Mouse (Mus musculus) CH12.LX (cell line): ENCODE data around the gene Wnt3a. TPM values are rescaled to one million over a fixed set of nuclear protein-coding genes. Genes with fewer than 3 reads are reported as not detected.

Source experiments
- DNase-seq: peaks from one replicate; pipeline ENCODE4 v3.0.0-alpha.2; 2013; ENCODE audit errors: extremely low read depth
- H3K27ac ChIP-seq: 2 replicates; pipeline ENCODE4 v1.5.1; 2012; ENCODE audit warnings: low read depth, mild to moderate bottlenecking, control low read depth, moderate library complexity; ENCODE audit not compliant: insufficient read depth
- H3K27me3 ChIP-seq: replicated peaks from 2 replicates; pipeline ENCODE3; 2012; ENCODE audit warnings: inconsistent platforms
- H3K36me3 ChIP-seq, 2 experiments: replicated peaks in 1 of 2; 2 replicates each; pipeline versions ENCODE3 to v1.6.1; 2012; ENCODE audit warnings: inconsistent platforms in 1 of 2, low read length in 1 of 2, mild to moderate bottlenecking in 1 of 2, mixed read lengths in 1 of 2, moderate library complexity in 1 of 2; ENCODE audit not compliant: control insufficient read depth in 1 of 2, insufficient read depth in 1 of 2
- H3K4me1 ChIP-seq, 2 experiments: 2 replicates each; pipeline ENCODE4 v1.6.1; 2012; ENCODE audit warnings: inconsistent platforms in 1 of 2, moderate library complexity in 1 of 2; ENCODE audit not compliant: insufficient read depth in 2 of 2, control insufficient read depth in 1 of 2
- H3K4me2 ChIP-seq: 2 replicates; pipeline ENCODE4 v1.6.1; 2012; ENCODE audit warnings: low read depth, mild to moderate bottlenecking, control low read depth; ENCODE audit not compliant: poor library complexity, insufficient read depth, severe bottlenecking
- H3K4me3 ChIP-seq, 3 experiments: fragments of 150-350 bp in 1 of 3; sonication (generic) in 1 of 3; replicated peaks in 1 of 3; 2 replicates each; pipeline versions ENCODE3 to v1.5.1; 2011 to 2012; ENCODE audit warnings: low read depth in 2 of 3, low read length in 2 of 3, mild to moderate bottlenecking in 2 of 3, moderate library complexity in 2 of 3, control low read depth in 1 of 3, improper control_type of control experiment in 1 of 3, inconsistent platforms in 1 of 3, mixed read lengths in 1 of 3; ENCODE audit not compliant: poor library complexity in 1 of 3
- H3K79me2 ChIP-seq: replicated peaks from 2 replicates; pipeline ENCODE4 v1.6.1; 2012; ENCODE audit warnings: mild to moderate bottlenecking, moderate library complexity; ENCODE audit not compliant: control insufficient read depth, poor library complexity, insufficient read depth, severe bottlenecking; ENCODE audit errors: extremely low read depth
- H3K9ac ChIP-seq: 2 replicates; pipeline ENCODE4 v1.6.1; 2012; ENCODE audit warnings: low read depth, mild to moderate bottlenecking, control low read depth, moderate library complexity; ENCODE audit not compliant: insufficient read depth
- H3K9me3 ChIP-seq: replicated peaks from 2 replicates; pipeline ENCODE3; 2012; ENCODE audit warnings: low read length, inconsistent platforms, mixed read lengths
- BHLHE40 ChIP-seq: IDR thresholded peaks from 2 replicates; pipeline ENCODE4 v1.6.1; 2011; ENCODE audit warnings: mild to moderate bottlenecking, low read depth, low read length, improper control_type of control experiment
- CHD1 ChIP-seq: IDR thresholded peaks from 2 replicates; pipeline ENCODE4 v1.6.1; 2012; ENCODE audit warnings: low read depth, low read length, improper control_type of control experiment, inconsistent platforms
- CHD2 ChIP-seq: IDR thresholded peaks from 2 replicates; pipeline ENCODE4 v1.6.1; 2011; ENCODE audit warnings: low read length, improper control_type of control experiment
- E2F4 ChIP-seq: IDR thresholded peaks from 2 replicates; pipeline ENCODE4 v1.6.1; 2011; ENCODE audit warnings: low read depth, low read length, improper control_type of control experiment; ENCODE audit not compliant: insufficient replicate concordance
- EP300 ChIP-seq: IDR thresholded peaks from 2 replicates; pipeline ENCODE4 v1.6.1; 2011; ENCODE audit warnings: low read length, improper control_type of control experiment
- ETS1 ChIP-seq: conservative IDR thresholded peaks from 2 replicates; pipeline ENCODE4 v1.6.1; 2012; ENCODE audit warnings: low read depth, mild to moderate bottlenecking, inconsistent platforms, low read length, improper control_type of control experiment, moderate library complexity
- GABPA ChIP-seq: IDR thresholded peaks from 2 replicates; pipeline ENCODE4 v1.6.1; 2012; ENCODE audit warnings: low read depth, low read length, improper control_type of control experiment, inconsistent platforms; ENCODE audit not compliant: insufficient replicate concordance
- HCFC1 ChIP-seq: IDR thresholded peaks from 2 replicates; pipeline ENCODE4 v1.6.1; 2012; ENCODE audit warnings: low read depth, mild to moderate bottlenecking, inconsistent platforms, low read length, improper control_type of control experiment
- IRF4 ChIP-seq: IDR thresholded peaks from 2 replicates; pipeline ENCODE4 v1.6.1; 2014; ENCODE audit warnings: low read depth, mild to moderate bottlenecking, inconsistent platforms, low read length, improper control_type of control experiment
- JUN ChIP-seq: IDR thresholded peaks from 2 replicates; pipeline ENCODE4 v1.6.1; 2011; ENCODE audit warnings: low read depth, mild to moderate bottlenecking, low read length, improper control_type of control experiment, moderate library complexity; ENCODE audit not compliant: insufficient read depth
- JUND ChIP-seq: conservative IDR thresholded peaks from 2 replicates; pipeline ENCODE4 v1.6.1; 2011; ENCODE audit warnings: low read depth, low read length, improper control_type of control experiment
- KAT2A ChIP-seq: IDR thresholded peaks from 2 replicates; pipeline ENCODE4 v1.6.1; 2012; ENCODE audit warnings: low read length, improper control_type of control experiment, inconsistent platforms; ENCODE audit not compliant: insufficient replicate concordance
- MAFK ChIP-seq: IDR thresholded peaks from 2 replicates; pipeline ENCODE4 v1.6.1; 2011; ENCODE audit warnings: low read length, improper control_type of control experiment; ENCODE audit not compliant: insufficient replicate concordance
- MAX ChIP-seq: IDR thresholded peaks from 2 replicates; pipeline ENCODE4 v1.6.1; 2011; ENCODE audit warnings: low read length, improper control_type of control experiment
- MAZ ChIP-seq: IDR thresholded peaks from 2 replicates; pipeline ENCODE4 v1.6.1; 2012; ENCODE audit warnings: low read depth, mild to moderate bottlenecking, inconsistent platforms, low read length, improper control_type of control experiment, moderate library complexity
- MEF2A ChIP-seq: IDR thresholded peaks from 2 replicates; pipeline ENCODE4 v1.6.1; 2014; ENCODE audit warnings: low read depth, mild to moderate bottlenecking, inconsistent platforms, low read length, improper control_type of control experiment, borderline replicate concordance
- MXI1 ChIP-seq: IDR thresholded peaks from 2 replicates; pipeline ENCODE4 v1.6.1; 2011; ENCODE audit warnings: mild to moderate bottlenecking, low read depth, low read length, improper control_type of control experiment
- MYC ChIP-seq: IDR thresholded peaks from 2 replicates; pipeline ENCODE4 v1.6.1; 2011; ENCODE audit warnings: low read depth, mild to moderate bottlenecking, improper control_type of control experiment, low read length
- NELFE ChIP-seq: IDR thresholded peaks from 2 replicates; pipeline ENCODE4 v1.6.1; 2011; ENCODE audit warnings: low read depth, low read length, improper control_type of control experiment
- PAX5 ChIP-seq: IDR thresholded peaks from 2 replicates; pipeline ENCODE4 v1.6.1; 2012; ENCODE audit warnings: low read length, inconsistent platforms, mixed read lengths
- POLR2A ChIP-seq: IDR thresholded peaks from 2 replicates; pipeline ENCODE4 v1.6.1; 2011; ENCODE audit warnings: low read depth, mild to moderate bottlenecking, improper control_type of control experiment, low read length
- RAD21 ChIP-seq: IDR thresholded peaks from 2 replicates; pipeline ENCODE4 v1.6.1; 2011; ENCODE audit warnings: low read depth, mild to moderate bottlenecking, low read length, improper control_type of control experiment, moderate library complexity
- RCOR1 ChIP-seq: conservative IDR thresholded peaks from 2 replicates; pipeline ENCODE4 v1.6.1; 2012; ENCODE audit warnings: low read depth, mild to moderate bottlenecking, inconsistent platforms, low read length, improper control_type of control experiment
- SIN3A ChIP-seq: IDR thresholded peaks from 2 replicates; pipeline ENCODE4 v1.6.1; 2012; ENCODE audit warnings: low read length, improper control_type of control experiment, inconsistent platforms
- SMC3 ChIP-seq: IDR thresholded peaks from 2 replicates; pipeline ENCODE4 v1.6.1; 2011; ENCODE audit warnings: low read depth, low read length, improper control_type of control experiment
- TBP ChIP-seq: conservative IDR thresholded peaks from 2 replicates; pipeline ENCODE4 v1.6.1; 2011; ENCODE audit warnings: low read depth, low read length, improper control_type of control experiment
- TCF12 ChIP-seq: IDR thresholded peaks from 2 replicates; pipeline ENCODE4 v1.6.1; 2014; ENCODE audit warnings: low read depth, mild to moderate bottlenecking, inconsistent platforms, low read length, improper control_type of control experiment
- USF1 ChIP-seq: IDR thresholded peaks from 2 replicates; pipeline ENCODE4 v1.6.1; 2014; ENCODE audit warnings: low read depth, mild to moderate bottlenecking, inconsistent platforms, low read length, improper control_type of control experiment
- ZKSCAN1 ChIP-seq: IDR thresholded peaks from 2 replicates; pipeline ENCODE4 v1.6.1; 2012; ENCODE audit warnings: low read depth, inconsistent platforms, low read length, improper control_type of control experiment, borderline replicate concordance
- ZMIZ1 ChIP-seq: IDR thresholded peaks from 2 replicates; pipeline ENCODE4 v1.6.1; 2012; ENCODE audit warnings: low read depth, mild to moderate bottlenecking, inconsistent platforms, low read length, improper control_type of control experiment
- ZNF384 ChIP-seq: IDR thresholded peaks from 2 replicates; pipeline ENCODE4 v1.6.1; 2012; ENCODE audit warnings: low read depth, low read length, improper control_type of control experiment, inconsistent platforms
- dilution Hi-C: fragments of 300-500 bp; cut with MboI; formaldehyde crosslinking; loops from 2 replicates; pipeline ENCODE4 v1.14.3; 2020; ENCODE audit warnings: low sequenced_read_pairs; ENCODE audit not compliant: extremely low pct_unique_long_range_greater_than_20kb, extremely low pct_ligation_motif_present
- in situ Hi-C: fragments of 300-500 bp; cut with MboI; formaldehyde crosslinking; loops from 3 replicates; pipeline ENCODE4 v1.14.3; 2019; ENCODE audit warnings: low sequenced_read_pairs, low pct_ligation_motif_present, low pct_unique_long_range_greater_than_20kb, mixed read lengths
- polyA plus RNA-seq: library from polyadenylated mRNA; unstranded; fragments of >175 nt; gene quantifications from 2 replicates; pipeline ENCODE4 v1.2.1, GENCODE M21; 2012; ENCODE audit warnings: low read depth; ENCODE audit not compliant: insufficient read length
- total RNA-seq, 2 experiments: library from RNA; depleted of rRNA; stranded (reverse); fragments of 300-350 nt in 1 of 2; fragments of >200 nt in 1 of 2; gene quantifications; 2 replicates each; pipeline ENCODE4 v1.2.3; 2012 to 2014

The Wnt3a gene
- total and polyA plus RNA-seq, 3 experiments: not detected

DNA sequence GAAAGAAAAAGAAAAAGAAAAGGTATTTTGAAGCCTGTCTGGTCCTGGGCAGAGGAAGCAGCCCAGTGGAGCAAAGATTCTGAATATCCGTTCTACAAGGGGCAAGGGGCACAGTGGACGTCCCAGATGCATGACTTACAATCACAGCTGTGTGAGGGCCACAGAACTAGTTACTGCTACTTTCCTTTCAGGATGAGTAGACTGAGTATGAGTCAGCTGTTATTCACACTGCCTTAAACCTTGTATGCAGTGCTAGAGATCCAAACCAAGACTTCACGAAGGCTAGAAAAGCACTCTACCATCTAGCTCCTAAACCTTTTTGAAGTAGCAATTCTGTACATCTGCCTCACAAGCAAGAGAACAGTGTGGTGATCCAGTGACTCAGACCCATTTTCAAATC lies 64.3 kb downstream of the Wnt3a start:
- H3K36me3 ChIP-seq: peaks cover 5 to 40% of the 10 kb centered on the region in 2 experiments
- peaks cover 23 to 72% of the 10 kb centered on the region in 2 experiments for H3K4me1 ChIP-seq
- peak; percentile 60 for TF ChIP-seq BHLHE40
- TF ChIP-seq TCF12: peak; percentile 80; the same call in 1 of the 2 replicates
- peak; percentile 98 for TF ChIP-seq IRF4
- no peak for TF ChIP-seq ZKSCAN1
- no peak; the same call in 1 of the 2 replicates for TF ChIP-seq RCOR1
- no peak for TF ChIP-seq E2F4
- TF ChIP-seq JUN: peak; percentile 92
- peak; percentile 98 for TF ChIP-seq SIN3A
- peak; percentile 43; the same call in 1 of the 2 replicates for TF ChIP-seq MYC
- peak; percentile 27; the same call in 1 of the 2 replicates for TF ChIP-seq ZNF384
- no peak for TF ChIP-seq RAD21
- peak; percentile 93 for TF ChIP-seq EP300
- TF ChIP-seq ETS1: peak; percentile 98
- TF ChIP-seq JUND: peak; percentile 91
- 0 out of 2 replicates have a peak, but pooled peaks have one; percentile 29 for TF ChIP-seq TBP
- TF ChIP-seq MAX: 0 out of 2 replicates have a peak, but pooled peaks have one; percentile 0
- peak; percentile 84; the same call in 1 of the 2 replicates for TF ChIP-seq MAFK
- TF ChIP-seq MXI1: peak; percentile 71; the same call in 1 of the 2 replicates
- H3K9ac ChIP-seq: peak overlapping the region; percentile 99
- no peaks in the 10 kb centered on the region for H3K27me3 ChIP-seq
- H3K4me2 ChIP-seq: peak overlapping the region; percentile 80
- peak overlapping the region; percentile 89 for H3K27ac ChIP-seq
- DNase-seq: peak; percentile 73
- H3K9me3 ChIP-seq: no peaks in the 10 kb centered on the region
- H3K79me2 ChIP-seq: peaks cover 66% of the 10 kb centered on the region
- in situ Hi-C loops: no loop called here
- peak overlapping the region; percentile 89 to 98 (median 91) for H3K4me3 ChIP-seq
- dilution Hi-C loops: no loop called here

DNA sequence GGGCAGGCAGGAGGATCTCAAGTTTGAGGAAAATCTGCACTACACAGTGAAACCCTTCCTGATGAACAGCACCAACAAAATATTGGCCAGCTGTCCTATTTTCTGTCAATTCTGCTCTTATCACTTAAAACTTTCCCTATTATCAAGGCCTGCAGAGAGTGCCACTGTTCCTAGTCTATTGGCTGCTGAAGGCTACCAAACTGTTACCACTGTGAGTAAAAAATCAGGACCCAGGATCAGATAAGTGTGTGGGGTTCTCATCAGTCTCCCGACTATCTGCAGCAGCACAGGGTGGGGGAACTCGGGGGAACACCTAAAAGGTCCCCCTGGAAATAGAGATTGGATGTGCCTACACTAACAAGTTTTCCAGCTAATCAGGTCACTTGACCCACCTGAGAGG lies 65.4 kb downstream of the Wnt3a start:
- Histone ChIP-seq H3K79me2 (peaks cover 77% of the 10 kb centered on the region), H3K4me3 (no peak overlapping the region), H3K9me3 (no peaks in the 10 kb centered on the region), H3K4me1 (peaks cover 28 to 77% of the 10 kb centered on the region in 2 experiments), H3K27ac (no peak overlapping the region), H3K9ac (peak overlapping the region; percentile 99), H3K36me3 (peaks cover 12 to 51% of the 10 kb centered on the region in 2 experiments), H3K4me2 (peak overlapping the region; percentile 80), H3K27me3 (no peaks in the 10 kb centered on the region)
- dilution Hi-C loops: no loop called here
- in situ Hi-C loops: no loop called here
- no peak for DNase-seq
- TF ChIP-seq MEF2A: no peak
- no peak for TF ChIP-seq HCFC1
- TF ChIP-seq PAX5: no peak
- no peak for TF ChIP-seq MAFK
- no peak for TF ChIP-seq KAT2A
- no peak for TF ChIP-seq NELFE
- no peak for TF ChIP-seq POLR2A
- TF ChIP-seq CHD1: no peak
- no peak for TF ChIP-seq MAZ
- no peak for TF ChIP-seq ZMIZ1
- TF ChIP-seq SMC3: no peak
- no peak for TF ChIP-seq TBP
- no peak for TF ChIP-seq MXI1
- no peak for TF ChIP-seq RAD21
- no peak for TF ChIP-seq CHD2
- no peak for TF ChIP-seq USF1
- TF ChIP-seq GABPA: no peak
- no peak for TF ChIP-seq EP300
- no peak for TF ChIP-seq SIN3A
